Mouse (Mus musculus) R1 (cell line): Measurements from ENCODE around the gene Themis2.
"Not testable (repeated sequence)": the region's sequence is repeated elsewhere in the genome, so short reads cannot be mapped to it uniquely, and the experiment has no call there.

Source experiments
- DNase-seq: peaks from one replicate; pipeline ENCODE4 v3.0.0-alpha.2; 2018; ENCODE audit warnings: low read depth, low spot score

Themis2 gene

DNA sequence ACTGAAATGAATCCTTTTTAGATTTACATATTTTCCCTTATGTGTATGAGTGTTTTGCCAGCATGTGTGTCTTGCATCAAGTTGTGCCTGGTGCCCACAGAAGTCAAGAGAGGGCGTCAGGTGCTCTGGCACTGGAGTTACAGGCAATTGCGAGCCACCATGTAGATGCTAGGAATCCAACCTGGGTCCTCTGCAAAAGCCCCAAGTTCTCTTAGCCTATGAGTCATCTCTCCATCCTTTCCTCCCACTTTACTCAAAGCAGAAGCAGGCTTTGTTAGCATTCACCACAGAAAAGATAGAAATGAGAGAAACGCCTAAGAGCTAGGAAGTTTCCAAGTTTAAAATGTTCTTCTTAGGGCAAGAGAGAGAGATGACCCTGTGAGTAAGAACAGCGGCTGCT is 3.7 kb upstream of the Themis2 start:
- no peak for DNase-seq

DNA sequence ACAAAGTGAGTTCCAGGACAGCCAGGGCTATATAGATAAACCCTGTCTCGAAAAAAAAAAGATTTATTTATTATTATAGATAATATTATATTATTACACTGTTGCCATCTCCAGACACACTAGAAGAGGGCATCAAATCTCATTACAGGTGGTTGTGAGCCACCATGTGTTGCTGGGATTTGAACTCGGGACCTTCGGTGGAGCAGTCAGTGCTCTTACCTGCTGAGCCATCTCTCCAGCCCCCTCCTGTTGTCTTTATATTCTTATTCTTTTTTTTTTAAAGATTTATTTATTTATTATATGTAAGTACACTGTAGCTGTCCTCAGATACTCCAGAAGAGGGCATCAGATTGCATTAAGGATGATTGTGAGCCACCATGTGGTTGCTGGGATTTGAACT is 2.5 kb upstream of the Themis2 start:
- DNase-seq: not testable (repeated sequence)

DNA sequence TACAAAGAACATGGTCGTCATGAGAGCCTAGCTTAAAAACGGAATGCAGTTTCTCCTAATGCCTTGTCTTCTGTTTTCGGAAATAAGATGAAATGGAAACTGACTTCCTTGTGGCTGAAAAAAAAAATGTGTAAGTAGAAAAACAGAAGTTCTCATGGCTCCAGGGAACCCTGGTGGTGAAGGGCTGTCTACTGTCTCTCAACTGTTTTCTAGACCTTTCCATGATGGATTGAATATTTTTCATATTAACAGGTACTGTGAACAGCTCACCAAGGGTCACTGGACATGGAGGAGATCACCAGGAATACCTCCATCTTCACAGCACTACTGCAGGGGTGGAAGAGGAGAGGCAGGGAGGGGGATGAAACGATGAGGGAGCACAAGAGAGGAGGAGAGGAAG is 1.8 kb upstream of the Themis2 start:
- DNase-seq: no peak

- DNase-seq: no peak
Measured at GRCm38 (mm10) chr4:132797461-132797860, 1.3 kb upstream of the Themis2 start.

- no peak for DNase-seq
Measured at GRCm38 (mm10) chr4:132795171-132795570, 1.0 kb downstream of the Themis2 start.

DNA sequence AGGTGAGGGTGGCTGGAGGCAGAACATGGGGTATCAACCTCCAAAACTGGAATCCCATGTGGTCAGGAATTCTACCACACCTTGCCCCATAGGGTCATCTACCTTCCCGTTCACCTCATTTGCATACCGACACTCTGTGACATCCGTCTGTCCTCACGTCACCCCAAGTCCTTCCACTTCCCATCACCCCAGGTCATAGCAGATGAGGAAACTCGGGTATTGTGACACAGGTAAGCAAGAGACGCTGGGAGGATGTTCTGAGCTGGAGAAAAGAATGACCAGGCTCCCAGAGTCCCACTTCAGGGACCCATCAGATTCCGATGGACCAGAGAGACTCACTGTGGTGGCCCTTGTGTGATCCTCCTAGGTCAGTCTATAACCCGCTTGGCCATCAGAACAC is 1.4 kb downstream of the Themis2 start:
- DNase-seq: no peak

DNA sequence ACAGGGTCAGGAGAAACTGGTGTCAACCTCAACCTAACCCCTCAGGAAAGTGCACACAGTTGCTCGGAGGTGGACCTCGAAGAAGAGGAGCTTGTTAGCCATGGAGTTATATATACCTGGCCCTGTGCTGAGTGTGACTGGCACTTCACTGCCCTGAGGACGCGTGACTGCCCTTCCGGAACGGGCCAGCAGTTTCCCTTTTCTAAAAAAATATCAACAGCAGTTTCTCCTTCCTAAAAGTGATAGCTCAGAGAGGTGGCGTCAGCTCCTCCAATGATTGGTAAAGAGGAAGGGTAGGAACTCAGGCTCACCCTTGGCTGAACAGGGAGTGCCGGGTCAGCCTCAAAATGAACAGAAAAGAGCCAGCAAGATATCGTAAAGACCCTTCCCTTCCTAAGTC is 2.2 kb downstream of the Themis2 start:
- no peak for DNase-seq

DNA sequence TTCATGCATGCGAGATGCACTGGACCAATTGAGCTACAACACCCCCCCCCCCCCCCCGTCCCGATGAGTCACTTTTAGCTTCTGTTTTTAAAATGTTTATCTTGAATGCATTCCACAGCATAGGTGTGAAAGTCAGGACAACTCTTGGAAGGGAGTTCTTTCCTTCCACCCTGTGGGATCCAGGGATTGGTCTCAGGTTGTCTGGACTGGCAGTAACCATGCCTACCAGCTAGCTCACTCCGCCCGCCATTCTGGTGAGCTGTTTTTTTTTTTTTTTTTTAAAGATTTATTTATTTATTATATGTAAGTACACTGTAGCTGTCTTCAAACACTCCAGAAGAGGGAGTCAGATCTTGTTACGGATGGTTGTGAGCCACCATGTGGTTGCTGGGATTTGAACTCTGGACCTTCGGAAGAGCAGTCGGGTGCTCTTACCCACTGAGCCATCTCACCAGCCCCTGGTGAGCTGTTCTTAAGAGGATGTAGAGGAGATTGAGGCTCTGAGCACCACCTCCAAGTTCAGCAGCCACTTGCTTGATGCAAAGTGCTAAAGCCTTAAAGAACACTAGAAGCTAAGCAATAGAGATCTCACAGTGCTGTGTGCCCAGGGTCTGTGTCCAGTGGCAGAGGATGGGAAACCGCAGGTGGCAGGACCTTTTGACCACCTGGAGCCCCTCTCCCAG is 2.7 kb downstream of the Themis2 start:
- DNase-seq: peak; percentile 46

- no peak for DNase-seq
Measured at GRCm38 (mm10) chr4:132789731-132790130, 6.5 kb downstream of the Themis2 start.

- no peak for DNase-seq
Measured at GRCm38 (mm10) chr4:132785228-132785627, 11.0 kb downstream of the Themis2 start.

DNA sequence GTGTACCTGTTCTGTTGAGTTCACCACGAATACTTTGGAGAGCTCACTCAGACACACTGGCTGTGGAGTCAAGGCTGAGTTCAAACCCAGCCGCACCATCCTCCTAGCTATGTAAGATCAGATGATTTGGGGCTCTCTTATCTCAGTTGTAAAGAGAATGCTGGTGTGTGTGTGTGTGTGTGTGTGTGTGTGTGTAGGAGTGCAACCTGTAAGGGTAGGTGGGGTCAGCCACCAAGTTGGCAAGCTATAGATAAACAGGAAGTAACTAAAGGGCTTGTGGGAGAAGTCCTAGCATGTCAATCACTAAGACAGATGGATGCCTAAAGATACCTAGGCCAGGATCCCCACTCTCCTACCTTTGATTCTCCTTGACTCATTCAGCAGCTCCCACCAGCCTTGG is 12.5 kb downstream of the Themis2 start:
- DNase-seq: no peak

DNA sequence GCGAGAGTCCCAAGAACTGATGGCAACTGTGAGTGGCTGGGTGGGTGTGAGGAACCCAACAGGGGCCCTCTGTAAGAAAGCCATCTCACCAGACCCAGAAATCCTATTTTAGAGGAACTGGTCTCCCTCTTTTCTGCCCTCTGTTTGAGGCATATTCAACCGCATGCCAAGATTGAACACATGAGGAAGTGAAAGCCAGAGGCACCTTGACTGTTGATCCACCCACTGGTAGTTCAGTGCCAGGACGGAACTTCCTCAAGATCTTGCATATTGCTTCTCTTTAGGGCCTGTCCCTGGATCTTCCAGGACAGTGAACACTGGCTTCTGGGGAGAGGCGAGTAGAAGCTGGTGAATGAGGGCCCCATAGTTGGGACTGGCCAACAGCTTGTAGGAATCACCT is 15.9 kb downstream of the Themis2 start:
- DNase-seq: no peak

DNA sequence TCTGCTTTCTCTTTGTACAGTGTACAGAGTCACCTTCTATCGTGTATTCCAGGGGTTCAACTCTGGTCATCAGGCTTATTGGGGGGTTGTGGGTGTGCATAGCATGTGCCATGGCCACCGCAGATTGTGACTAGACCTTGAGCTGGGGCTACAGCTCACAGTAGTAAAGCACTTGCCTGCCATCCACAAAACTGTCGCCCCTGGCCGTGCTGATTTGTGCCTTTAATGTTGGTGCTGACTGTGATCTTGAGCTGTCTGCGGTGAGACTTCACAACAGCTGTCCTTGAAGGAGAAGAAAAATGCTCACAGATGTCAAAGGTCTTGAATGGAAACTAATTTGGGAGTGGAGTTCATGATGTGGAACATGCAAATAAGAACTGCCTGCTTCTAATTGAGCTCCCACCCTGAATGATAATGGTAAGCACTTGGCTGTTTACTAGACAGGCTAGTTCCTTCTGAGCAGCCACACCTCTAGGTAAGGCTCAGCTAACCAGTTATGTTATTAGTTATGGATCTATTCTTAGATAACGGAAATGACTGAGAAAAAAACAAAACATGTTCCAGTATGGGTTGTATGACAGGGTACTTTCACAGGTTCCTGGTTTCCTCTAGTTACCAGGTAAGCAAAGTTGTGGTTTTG is 17.5 kb downstream of the Themis2 start:
- DNase-seq: no peak

- peak; percentile 85 for DNase-seq
Measured at GRCm38 (mm10) chr4:132776764-132777163, 19.4 kb downstream of the Themis2 start.

GRCm38 (mm10) chr4:132774905-132775304 is 21.3 kb downstream of the Themis2 start:
- no peak for DNase-seq

DNA sequence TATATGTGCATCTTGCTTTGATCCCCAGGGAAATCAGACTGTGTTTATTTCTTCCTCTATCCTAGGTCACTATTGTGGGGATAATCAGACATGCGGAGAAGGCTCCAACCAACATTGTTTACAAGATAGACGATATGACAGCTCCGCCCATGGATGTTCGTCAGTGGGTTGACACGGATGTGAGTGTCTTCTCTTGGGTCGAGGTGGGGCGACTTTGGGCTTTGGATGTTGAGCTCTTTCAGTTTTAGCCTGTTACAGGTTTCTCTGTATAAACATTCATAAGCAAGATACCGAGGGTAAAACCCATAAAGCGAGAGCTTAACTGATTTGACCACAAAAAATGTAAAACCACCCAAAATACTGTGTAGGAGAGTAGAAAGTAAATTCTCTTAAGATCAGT is 24.4 kb downstream of the Themis2 start:
- DNase-seq: no peak

DNA sequence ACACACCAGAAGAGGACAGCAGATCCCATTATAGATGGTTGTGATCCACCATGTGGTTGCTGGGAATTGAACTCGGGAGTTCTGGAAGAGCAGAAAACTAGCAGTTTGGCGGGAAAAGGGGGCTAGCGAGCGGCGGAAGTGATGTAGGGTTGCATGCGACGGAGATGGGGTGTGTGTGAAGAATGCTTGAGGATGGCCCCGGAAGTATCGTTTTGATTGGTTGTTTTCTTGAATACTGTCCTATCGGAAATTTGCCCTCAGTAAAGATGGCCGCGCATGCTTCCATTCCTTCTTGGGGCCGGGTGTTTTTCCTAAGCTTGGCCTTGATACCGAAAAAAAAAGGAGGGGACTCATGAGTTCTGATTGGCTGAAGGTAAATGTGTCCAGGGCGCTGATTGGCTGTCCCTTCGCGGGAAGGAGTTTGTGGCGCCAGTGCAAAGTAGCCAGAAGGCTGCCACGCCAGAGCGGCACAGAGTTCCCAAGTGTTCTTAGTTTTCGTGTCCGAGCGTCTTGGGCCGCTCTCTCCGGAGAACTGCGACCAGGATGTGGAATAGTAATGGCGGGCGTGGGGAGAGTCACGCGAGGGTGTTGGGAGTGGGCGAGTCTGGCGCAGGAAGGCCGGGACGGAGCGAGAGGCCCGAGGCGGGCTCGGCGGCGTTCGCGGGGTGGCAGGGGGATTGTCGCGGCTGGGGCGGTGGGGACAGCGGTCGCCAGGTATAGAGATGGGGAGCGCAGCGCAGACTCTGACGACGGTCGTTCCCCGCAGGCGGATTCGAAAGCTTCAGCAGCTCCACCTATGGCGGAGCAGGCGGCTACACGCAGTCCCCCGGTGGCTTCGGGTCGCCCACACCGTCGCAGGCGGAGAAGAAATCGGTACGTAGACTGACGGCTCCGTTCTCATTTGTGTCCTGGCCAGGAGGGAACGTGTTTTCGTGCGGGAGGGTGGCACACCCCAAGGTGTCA is 28.0 kb downstream of the Themis2 start, which contains the start of gene Rpa2:
Gene Rpa2, plus strand, starts transcription at position 419 of the 963 bp plus-strand sequence.
- peak; percentile 100 for DNase-seq

DNA sequence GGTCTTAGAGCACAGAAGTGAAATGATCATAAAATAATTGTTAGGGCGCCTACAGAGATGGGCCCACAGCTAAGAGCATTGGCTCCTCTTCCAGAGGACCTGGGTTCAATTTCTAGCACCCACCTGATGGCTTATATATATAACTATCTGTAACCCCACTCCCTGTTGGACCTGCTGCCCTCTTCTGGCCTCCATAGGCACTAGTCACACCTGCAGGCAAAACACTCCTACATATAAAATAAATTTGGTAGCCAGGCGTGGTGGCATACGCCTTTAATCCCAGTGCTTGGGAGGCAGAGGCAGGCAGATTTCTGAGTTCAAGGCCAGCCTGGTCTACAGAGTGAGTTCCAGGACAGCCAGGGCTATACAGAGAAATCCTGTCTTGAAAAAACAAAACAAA is 33.1 kb downstream of the Themis2 start:
- DNase-seq: not testable (repeated sequence)

GRCm38 (mm10) chr4:132762602-132763001 is 33.6 kb downstream of the Themis2 start:
- no peak for DNase-seq

- no peak for DNase-seq
Measured at GRCm38 (mm10) chr4:132760296-132760695, 35.9 kb downstream of the Themis2 start.

DNA sequence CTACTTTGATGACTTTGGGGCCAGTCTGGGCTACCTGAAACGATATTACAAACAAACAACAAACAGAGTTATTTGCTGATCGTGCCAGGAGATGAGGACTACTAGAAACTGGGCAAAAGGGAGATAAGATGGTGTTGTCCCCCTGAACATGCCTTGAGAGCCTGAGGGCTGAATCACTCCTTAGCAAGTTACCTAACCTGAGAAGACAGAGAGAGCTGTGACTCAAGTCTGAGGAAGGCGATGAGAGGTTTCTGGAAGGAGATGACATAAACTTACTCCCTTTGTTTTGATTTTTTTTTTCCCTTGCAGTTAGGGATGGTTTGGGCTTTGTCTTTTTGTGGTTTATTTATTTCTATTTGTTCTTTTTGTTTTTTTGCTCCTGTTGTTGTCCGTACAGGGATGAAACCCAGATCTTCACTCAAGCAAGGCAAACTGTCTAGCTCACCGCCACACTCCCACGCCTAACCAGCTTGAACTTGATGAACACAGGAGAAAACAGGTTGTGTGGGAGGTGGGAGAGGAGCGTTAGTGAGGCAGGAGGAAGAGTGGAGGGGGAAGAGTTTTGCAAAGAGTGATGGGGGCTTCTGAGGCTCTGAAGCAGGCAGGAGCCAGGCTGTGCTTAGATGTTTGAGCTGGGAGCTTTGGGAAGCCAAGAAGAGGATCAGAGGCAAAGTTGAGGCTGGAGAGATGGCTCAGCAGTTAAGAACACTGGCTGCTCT is 38.4 kb downstream of the Themis2 start:
- DNase-seq: no peak

- peak; percentile 87 for DNase-seq
Measured at GRCm38 (mm10) chr4:132756974-132757373, 39.2 kb downstream of the Themis2 start, which contains the start of gene Smpdl3b. Gene Smpdl3b (minus strand): TSS chr4:132757252.
